Mouse (Mus musculus) lung, postnatal 0 days (tissue): Measurements from ENCODE around the gene Susd1. TPM values are rescaled to one million over a fixed set of nuclear protein-coding genes. Genes with fewer than 3 reads are reported as not detected.

Source experiments
- ATAC-seq: fragments of 200-750 bp; cut with Nextera tagmentation; 2 replicates; pipeline ENCODE4 v1.8.0; 2017; ENCODE audit warnings: moderate library complexity
- DNase-seq: peaks from one replicate; pipeline ENCODE4 v3.0.0-alpha.2; 2016; ENCODE audit warnings: low spot score
- H3K27ac ChIP-seq: fragments of 300-500 bp; sonication (generic); 2 replicates; pipeline ENCODE4 v1.5.1; 2014; ENCODE audit warnings: antibody characterized with exemption, mild to moderate bottlenecking, low read length, mixed read lengths
- H3K27me3 ChIP-seq: fragments of 300-500 bp; sonication (generic); replicated peaks from 2 replicates; pipeline ENCODE4 v1.6.1; 2014; ENCODE audit warnings: low read length, mixed read lengths; ENCODE audit not compliant: insufficient read depth
- H3K36me3 ChIP-seq: fragments of 300-500 bp; sonication (generic); 2 replicates; pipeline ENCODE4 v1.6.1; 2014; ENCODE audit warnings: low read length, mixed read lengths; ENCODE audit not compliant: insufficient read depth
- H3K4me1 ChIP-seq: fragments of 300-500 bp; sonication (generic); 2 replicates; pipeline ENCODE4 v1.6.1; 2014; ENCODE audit warnings: antibody characterized with exemption, low read depth, low read length, mixed read lengths; ENCODE audit not compliant: insufficient read depth
- H3K4me2 ChIP-seq: fragments of 300-500 bp; sonication (generic); replicated peaks from 2 replicates; pipeline ENCODE4 v1.6.1; 2014; ENCODE audit warnings: low read depth, mild to moderate bottlenecking, low read length, moderate library complexity, mixed read lengths
- H3K4me3 ChIP-seq: fragments of 300-500 bp; sonication (generic); 2 replicates; pipeline ENCODE4 v1.5.1; 2014; ENCODE audit warnings: low read depth, low read length
- H3K9ac ChIP-seq: fragments of 300-500 bp; sonication (generic); replicated peaks from 2 replicates; pipeline ENCODE4 v1.6.1; 2014; ENCODE audit warnings: low read depth, mild to moderate bottlenecking
- H3K9me3 ChIP-seq: fragments of 300-500 bp; sonication (generic); 2 replicates; pipeline ENCODE4 v1.6.1; 2016; ENCODE audit warnings: low read length, mixed read lengths
- CTCF ChIP-seq: IDR thresholded peaks from 2 replicates; pipeline ENCODE4 v1.5.1; 2016; ENCODE audit warnings: antibody characterized with exemption, mild to moderate bottlenecking
- EP300 ChIP-seq: IDR thresholded peaks from 2 replicates; pipeline ENCODE4 v1.6.1; 2016; ENCODE audit warnings: antibody characterized with exemption, mild to moderate bottlenecking, control low read depth
- WGBS: fragments of 180-500 bp; shearing (Covaris S2); extraction: QIAGEN DNeasy Blood & Tissue Kit; methylation state at CpG from one replicate; pipeline ENCODE4 v1.1.7; 2014; 5-methylcytosine and 5-hydroxymethylcytosine counted together
- polyA plus RNA-seq: library from polyadenylated mRNA; unstranded; fragments of >200 nt; fragmentation: Nextera tagmentation; extraction: Ambion mirVana; gene quantifications from 2 replicates; pipeline ENCODE4 v1.2.1, GENCODE M21; 2015

Gene Susd1
- 1.6 and 2.0 TPM in 2 replicates for polyA plus RNA-seq

- Histone ChIP-seq H3K9me3 (no peaks in the 10 kb centered on the region), H3K4me3 (peak within 1 kb of the TSS; percentile 57), H3K4me2 (peak within 1 kb of the TSS; percentile 99), H3K27me3 (no peaks in the 10 kb centered on the region), H3K9ac (peak within 1 kb of the TSS; percentile 39; the same call in 1 of the 2 replicates), H3K4me1 (no peaks in the 10 kb centered on the region; the same call in 1 of the 2 replicates), H3K36me3 (no peaks in the 10 kb centered on the region), H3K27ac (peak within 1 kb of the TSS; percentile 71)
- DNase-seq: peak; percentile 79
- under 1% methylated on average over 51 of the region's 75 CpGs for WGBS
- peak; percentile 83 for ATAC-seq
- TF ChIP-seq CTCF (no peak), EP300 (no peak)
Observed at GRCm38 (mm10) chr4:59437990-59438854, at the start of gene Susd1. Gene Susd1, minus strand, starts transcription at chr4:59438633.

- no peaks in the 10 kb centered on the region for H3K9me3 ChIP-seq
- H3K27me3 ChIP-seq: no peaks in the 10 kb centered on the region
- H3K9ac ChIP-seq: no peak overlapping the region
- DNase-seq: no peak
- H3K27ac ChIP-seq: no peak overlapping the region
- H3K4me2 ChIP-seq: no peak overlapping the region
- no peak for ATAC-seq
- H3K36me3 ChIP-seq: no peaks in the 10 kb centered on the region; the same call in 1 of the 2 replicates
- TF ChIP-seq EP300 (no peak), CTCF (no peak)
- no peak overlapping the region for H3K4me3 ChIP-seq
- no peaks in the 10 kb centered on the region for H3K4me1 ChIP-seq
Observed at GRCm38 (mm10) chr4:59471306-59471705, 32.9 kb upstream of the Susd1 start.

- WGBS: 82% methylated on average over 2 of the region's 2 CpGs
- Histone ChIP-seq H3K4me3 (no peak overlapping the region), H3K27me3 (no peaks in the 10 kb centered on the region), H3K9ac (no peak overlapping the region), H3K27ac (no peak overlapping the region), H3K9me3 (no peaks in the 10 kb centered on the region), H3K4me1 (no peaks in the 10 kb centered on the region), H3K4me2 (no peak overlapping the region), H3K36me3 (no peaks in the 10 kb centered on the region)
- TF ChIP-seq CTCF: no peak
- ATAC-seq (no peak), DNase-seq (no peak)
Observed at GRCm38 (mm10) chr4:59465449-59465848, 27.0 kb upstream of the Susd1 start.

GRCm38 (mm10) chr4:59464661-59465060 is 26.2 kb upstream of the Susd1 start:
- ATAC-seq (no peak), DNase-seq (no peak)
- no peak overlapping the region for H3K4me3 ChIP-seq
- H3K27me3 ChIP-seq: no peaks in the 10 kb centered on the region
- H3K9me3 ChIP-seq: no peaks in the 10 kb centered on the region
- no peak overlapping the region for H3K27ac ChIP-seq
- no peak overlapping the region for H3K9ac ChIP-seq
- no peak overlapping the region for H3K4me2 ChIP-seq
- H3K4me1 ChIP-seq: peaks cover 6% of the 10 kb centered on the region; the same call in 1 of the 2 replicates
- WGBS: 75% methylated on average over 6 of the region's 6 CpGs
- TF ChIP-seq CTCF (no peak), EP300 (no peak)
- H3K36me3 ChIP-seq: no peaks in the 10 kb centered on the region

GRCm38 (mm10) chr4:59462494-59462893 is 24.1 kb upstream of the Susd1 start:
- TF ChIP-seq EP300 (no peak), CTCF (no peak)
- ATAC-seq: no peak
- Histone ChIP-seq H3K9ac (no peak overlapping the region), H3K27me3 (no peaks in the 10 kb centered on the region), H3K27ac (no peak overlapping the region), H3K4me3 (no peak overlapping the region), H3K4me2 (no peak overlapping the region), H3K36me3 (no peaks in the 10 kb centered on the region), H3K9me3 (no peaks in the 10 kb centered on the region), H3K4me1 (peaks cover 9% of the 10 kb centered on the region; the same call in 1 of the 2 replicates)
- no peak for DNase-seq
- WGBS: 59% methylated on average over 6 of the region's 6 CpGs

- ATAC-seq: no peak
Observed at GRCm38 (mm10) chr4:59461116-59461727, 22.8 kb upstream of the Susd1 start.

More at GRCm38 (mm10) chr4:59461116-59461727, 22.8 kb upstream of the Susd1 start:
- Histone ChIP-seq H3K27ac (no peak overlapping the region), H3K27me3 (no peaks in the 10 kb centered on the region), H3K9me3 (no peaks in the 10 kb centered on the region), H3K4me2 (no peak overlapping the region), H3K4me3 (no peak overlapping the region), H3K9ac (no peak overlapping the region), H3K4me1 (peaks cover 10% of the 10 kb centered on the region; the same call in 1 of the 2 replicates), H3K36me3 (no peaks in the 10 kb centered on the region)
- no peak for DNase-seq
- 47% methylated on average over 11 of the region's 11 CpGs for WGBS
- TF ChIP-seq CTCF: no peak
- no peak for TF ChIP-seq EP300
